Mouse (Mus musculus) lung, postnatal 0 days (tissue): ENCODE data around the gene Gm10490. TPM values are rescaled to one million over a fixed set of nuclear protein-coding genes. Genes with fewer than 3 reads are reported as not detected.
A peak's percentile ranks its signal among the peaks of the same experiment; 100 is the strongest.

Experiments used
- ATAC-seq: fragments of 200-750 bp; cut with Nextera tagmentation; 2 replicates; pipeline ENCODE4 v1.8.0; 2017; ENCODE audit warnings: moderate library complexity
- DNase-seq: peaks from one replicate; pipeline ENCODE4 v3.0.0-alpha.2; 2016; ENCODE audit warnings: low spot score
- H3K27ac ChIP-seq: fragments of 300-500 bp; sonication (generic); 2 replicates; pipeline ENCODE4 v1.5.1; 2014; ENCODE audit warnings: antibody characterized with exemption, mild to moderate bottlenecking, low read length, mixed read lengths
- H3K27me3 ChIP-seq: fragments of 300-500 bp; sonication (generic); replicated peaks from 2 replicates; pipeline ENCODE4 v1.6.1; 2014; ENCODE audit warnings: low read length, mixed read lengths; ENCODE audit not compliant: insufficient read depth
- H3K36me3 ChIP-seq: fragments of 300-500 bp; sonication (generic); 2 replicates; pipeline ENCODE4 v1.6.1; 2014; ENCODE audit warnings: low read length, mixed read lengths; ENCODE audit not compliant: insufficient read depth
- H3K4me1 ChIP-seq: fragments of 300-500 bp; sonication (generic); 2 replicates; pipeline ENCODE4 v1.6.1; 2014; ENCODE audit warnings: antibody characterized with exemption, low read depth, low read length, mixed read lengths; ENCODE audit not compliant: insufficient read depth
- H3K4me2 ChIP-seq: fragments of 300-500 bp; sonication (generic); replicated peaks from 2 replicates; pipeline ENCODE4 v1.6.1; 2014; ENCODE audit warnings: low read depth, mild to moderate bottlenecking, low read length, moderate library complexity, mixed read lengths
- H3K4me3 ChIP-seq: fragments of 300-500 bp; sonication (generic); 2 replicates; pipeline ENCODE4 v1.5.1; 2014; ENCODE audit warnings: low read depth, low read length
- H3K9ac ChIP-seq: fragments of 300-500 bp; sonication (generic); replicated peaks from 2 replicates; pipeline ENCODE4 v1.6.1; 2014; ENCODE audit warnings: low read depth, mild to moderate bottlenecking
- H3K9me3 ChIP-seq: fragments of 300-500 bp; sonication (generic); 2 replicates; pipeline ENCODE4 v1.6.1; 2016; ENCODE audit warnings: low read length, mixed read lengths
- CTCF ChIP-seq: IDR thresholded peaks from 2 replicates; pipeline ENCODE4 v1.5.1; 2016; ENCODE audit warnings: antibody characterized with exemption, mild to moderate bottlenecking
- EP300 ChIP-seq: IDR thresholded peaks from 2 replicates; pipeline ENCODE4 v1.6.1; 2016; ENCODE audit warnings: antibody characterized with exemption, mild to moderate bottlenecking, control low read depth
- WGBS: fragments of 180-500 bp; shearing (Covaris S2); extraction: QIAGEN DNeasy Blood & Tissue Kit; methylation state at CpG from one replicate; pipeline ENCODE4 v1.1.7; 2014; 5-methylcytosine and 5-hydroxymethylcytosine counted together
- polyA plus RNA-seq: library from polyadenylated mRNA; unstranded; fragments of >200 nt; fragmentation: Nextera tagmentation; extraction: Ambion mirVana; gene quantifications from 2 replicates; pipeline ENCODE4 v1.2.1, GENCODE M21; 2015

The Gm10490 gene
- polyA plus RNA-seq, 1 experiment from 2014 or later: not detected

DNA sequence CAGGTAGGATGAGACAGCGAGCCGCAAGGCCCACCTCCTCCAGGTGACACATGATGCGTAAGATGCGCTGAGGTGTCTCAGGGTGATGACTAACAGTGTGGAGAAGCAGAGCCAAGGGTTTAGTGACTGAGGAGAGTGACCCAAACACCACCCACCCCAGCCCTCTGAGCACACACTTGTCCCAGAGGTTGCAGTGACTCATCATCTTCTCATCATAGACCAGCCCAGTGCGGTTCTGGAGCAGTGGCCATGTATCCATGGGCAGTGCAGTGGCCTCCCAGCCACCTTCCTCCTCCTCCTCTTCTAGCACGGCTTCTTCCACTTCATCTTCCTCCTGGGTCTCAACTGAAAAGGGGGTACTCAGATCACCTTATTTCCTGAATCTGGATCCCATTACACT lies 28.3 kb downstream of the Gm10490 start:
- Histone ChIP-seq H3K4me1 (no peaks in the 10 kb centered on the region), H3K4me3 (no peak overlapping the region), H3K9ac (no peak overlapping the region), H3K4me2 (no peak overlapping the region), H3K36me3 (no peaks in the 10 kb centered on the region), H3K27me3 (no peaks in the 10 kb centered on the region), H3K27ac (no peak overlapping the region), H3K9me3 (no peaks in the 10 kb centered on the region)
- ATAC-seq (no peak), DNase-seq (no peak)
- WGBS: 89% methylated on average over 6 of the region's 6 CpGs
- TF ChIP-seq CTCF (no peak), EP300 (no peak)

DNA sequence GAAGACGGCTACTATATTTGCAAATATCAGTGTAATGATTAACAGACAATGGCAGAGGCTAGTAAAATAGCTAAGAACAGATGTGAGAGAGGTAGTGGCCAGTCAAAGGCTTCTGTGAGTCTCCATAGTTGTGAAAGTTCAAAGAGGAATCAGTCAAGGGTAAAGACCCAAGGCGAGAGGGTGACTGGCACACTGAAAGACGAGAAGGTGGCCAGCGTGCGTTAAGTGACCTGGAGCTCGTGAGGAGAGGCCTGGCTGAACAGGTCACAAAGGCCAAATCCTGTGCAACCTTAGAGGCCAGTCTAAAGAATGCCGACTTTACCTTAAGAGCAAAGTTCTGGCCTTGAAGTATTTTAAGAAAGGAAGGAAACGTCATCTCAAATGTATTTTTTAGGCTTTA lies 36.3 kb downstream of the Gm10490 start:
- no peak for ATAC-seq
- DNase-seq: no peak

GRCm38 (mm10) chrX:7947108-7947899 lies 38.0 kb downstream of the Gm10490 start, which contains the start of gene Hdac6:
Gene Hdac6, minus strand, starts transcription at chrX:7947889.
- ATAC-seq: no peak; the same call in none of the 2 replicates
- no peaks in the 10 kb centered on the region for H3K27me3 ChIP-seq
- H3K27ac ChIP-seq: no peak within 1 kb of the TSS

More for the DNA sequence above, 36.3 kb downstream of the Gm10490 start:
- 66% methylated on average over 8 of the region's 8 CpGs for WGBS
- Histone ChIP-seq H3K27me3 (no peaks in the 10 kb centered on the region), H3K9ac (no peak overlapping the region), H3K9me3 (no peaks in the 10 kb centered on the region), H3K4me1 (no peaks in the 10 kb centered on the region), H3K4me2 (no peak overlapping the region), H3K27ac (no peak overlapping the region), H3K36me3 (no peaks in the 10 kb centered on the region), H3K4me3 (no peak overlapping the region)
- TF ChIP-seq CTCF (no peak), EP300 (no peak)

GRCm38 (mm10) chrX:7947900-7948492 lies 38.7 kb downstream of the Gm10490 start:
- TF ChIP-seq CTCF (no peak), EP300 (no peak)
- Histone ChIP-seq H3K27ac (no peak overlapping the region), H3K36me3 (no peaks in the 10 kb centered on the region), H3K9me3 (no peaks in the 10 kb centered on the region), H3K4me3 (peak overlapping the region; percentile 36), H3K9ac (0 out of 2 replicates have a peak overlapping the region, but pooled peaks have one; percentile 44), H3K4me1 (no peaks in the 10 kb centered on the region), H3K4me2 (peak overlapping the region; percentile 51), H3K27me3 (no peaks in the 10 kb centered on the region)
- peak; percentile 96 for DNase-seq
- 16% methylated on average over 34 of the region's 38 CpGs for WGBS
- peak; percentile 99 for ATAC-seq

More at GRCm38 (mm10) chrX:7947108-7947899, 38.0 kb downstream of the Gm10490 start, which contains the start of gene Hdac6:
- no peak for DNase-seq
- H3K9ac ChIP-seq: peak within 1 kb of the TSS; percentile 44; the same call in 1 of the 2 replicates
- WGBS: 13% methylated on average over 34 of the region's 37 CpGs
- no peaks in the 10 kb centered on the region for H3K4me1 ChIP-seq
- TF ChIP-seq CTCF (no peak), EP300 (no peak)
- H3K36me3 ChIP-seq: no peaks in the 10 kb centered on the region
- no peaks in the 10 kb centered on the region for H3K9me3 ChIP-seq
- peak within 1 kb of the TSS; percentile 51 for H3K4me2 ChIP-seq
- H3K4me3 ChIP-seq: peak within 1 kb of the TSS; percentile 36

DNA sequence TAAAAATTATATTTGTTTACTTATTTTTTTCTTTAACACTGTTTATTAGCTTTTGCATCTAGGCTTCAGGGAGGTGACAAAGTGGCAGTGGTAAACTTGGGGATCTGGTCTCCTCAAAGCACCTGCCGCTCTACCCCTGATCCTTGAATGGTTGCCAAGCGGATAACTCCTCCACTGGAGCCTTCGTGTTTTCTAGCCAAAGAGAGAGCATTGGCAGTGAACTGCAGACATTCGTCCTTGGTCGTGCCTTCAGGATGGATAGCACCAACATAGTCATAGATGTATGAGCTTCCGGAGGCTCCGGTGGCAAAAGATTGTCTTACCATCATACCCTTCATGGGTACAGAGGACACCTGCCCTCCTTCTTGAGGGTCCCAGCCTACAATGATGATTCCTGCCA lies 40.7 kb downstream of the Gm10490 start:
- no peak overlapping the region for H3K4me2 ChIP-seq
- no peaks in the 10 kb centered on the region for H3K4me1 ChIP-seq
- WGBS: 86% methylated on average over 7 of the region's 7 CpGs
- no peaks in the 10 kb centered on the region for H3K27me3 ChIP-seq
- no peak overlapping the region for H3K9ac ChIP-seq
- DNase-seq: no peak
- TF ChIP-seq CTCF: no peak
- no peak for TF ChIP-seq EP300
- no peaks in the 10 kb centered on the region for H3K9me3 ChIP-seq
- no peak overlapping the region for H3K4me3 ChIP-seq
- ATAC-seq: no peak
- H3K27ac ChIP-seq: no peak overlapping the region
- H3K36me3 ChIP-seq: no peaks in the 10 kb centered on the region

GRCm38 (mm10) chrX:7958868-7959267 lies 49.5 kb downstream of the Gm10490 start:
- Histone ChIP-seq H3K9ac (no peak overlapping the region), H3K27me3 (no peaks in the 10 kb centered on the region), H3K27ac (no peak overlapping the region), H3K36me3 (no peaks in the 10 kb centered on the region), H3K9me3 (no peaks in the 10 kb centered on the region), H3K4me1 (no peaks in the 10 kb centered on the region), H3K4me2 (no peak overlapping the region), H3K4me3 (no peak overlapping the region)
- TF ChIP-seq CTCF (no peak), EP300 (no peak)
- DNase-seq (no peak), ATAC-seq (no peak)
- 84% methylated on average over 9 of the region's 9 CpGs for WGBS

Other genes with a start within 250 kb of the Gm10490 start
- 238 and 242 TPM in 2 replicates for gene Plp2, start 238.2 kb upstream of the Gm10490 start, polyA plus RNA-seq
- 3.5 and 3.7 TPM in 2 replicates for gene Magix, start 228.3 kb upstream of the Gm10490 start, polyA plus RNA-seq
- gene Gpkow, start 212.4 kb upstream of the Gm10490 start, polyA plus RNA-seq: 25.9 and 26.1 TPM in 2 replicates
- 202 and 222 TPM in 2 replicates for gene Wdr45, start 195.2 kb upstream of the Gm10490 start, polyA plus RNA-seq
- gene Gm45208, start 187.3 kb upstream of the Gm10490 start, polyA plus RNA-seq: 0.64 and 2.7 TPM in 2 replicates
- 18.3 and 18.8 TPM in 2 replicates for gene Praf2, start 181.1 kb upstream of the Gm10490 start, polyA plus RNA-seq
- 26.4 and 28.2 TPM in 2 replicates for gene Ccdc120, start 158.6 kb upstream of the Gm10490 start, polyA plus RNA-seq
- gene Tfe3, start 147.0 kb upstream of the Gm10490 start, polyA plus RNA-seq: 22.0 and 27.6 TPM in 2 replicates
- gene Gripap1, start 119.8 kb upstream of the Gm10490 start, polyA plus RNA-seq: 22.1 and 25.6 TPM in 2 replicates
- 0.30 and 0.41 TPM in 2 replicates for gene Kcnd1, start 87.3 kb upstream of the Gm10490 start, polyA plus RNA-seq
- gene Otud5, start 68.2 kb upstream of the Gm10490 start, polyA plus RNA-seq: 29.0 and 30.3 TPM in 2 replicates
- gene Pim2, start 31.3 kb upstream of the Gm10490 start, polyA plus RNA-seq: 5.5 and 7.0 TPM in 2 replicates
- 30.0 and 32.2 TPM in 2 replicates for gene Slc35a2, start 25.5 kb upstream of the Gm10490 start, polyA plus RNA-seq
- gene Pqbp1, start 10.3 kb upstream of the Gm10490 start, polyA plus RNA-seq: 80.1 and 80.4 TPM in 2 replicates
- 82.3 and 88.9 TPM in 2 replicates for gene Timm17b, start 10.2 kb upstream of the Gm10490 start, polyA plus RNA-seq
- gene Gm10491, start 1.7 kb upstream of the Gm10490 start, polyA plus RNA-seq: not detected in 2 replicates
- 0.15 and 0.17 TPM in 2 replicates for gene Pcsk1n, start 10.3 kb downstream of the Gm10490 start, polyA plus RNA-seq
- not detected in 2 replicates for gene Eras, start 19.1 kb downstream of the Gm10490 start, polyA plus RNA-seq
- gene Hdac6, start 38.3 kb downstream of the Gm10490 start, polyA plus RNA-seq: 7.2 and 7.5 TPM in 2 replicates
- 1.8 and 2.0 TPM in 2 replicates for gene Gata1, start 68.5 kb downstream of the Gm10490 start, polyA plus RNA-seq
- 0.68 TPM in 1 of 2 replicates, not detected in the other for gene Glod5, start 109.0 kb downstream of the Gm10490 start, polyA plus RNA-seq
- 13.2 and 13.6 TPM in 2 replicates for gene Suv39h1, start 165.2 kb downstream of the Gm10490 start, polyA plus RNA-seq
- gene Was, start 181.0 kb downstream of the Gm10490 start, polyA plus RNA-seq: 0.90 and 1.2 TPM in 2 replicates
- gene Wdr13, start 223.3 kb downstream of the Gm10490 start, polyA plus RNA-seq: 18.4 and 18.9 TPM in 2 replicates
- 373 and 463 TPM in 2 replicates for gene Rbm3, start 236.3 kb downstream of the Gm10490 start, polyA plus RNA-seq